Mouse (Mus musculus): ENCODE data around the gene Gm4969.

Gm4969 gene

GRCm38 (mm10) chr7:19136168-19136567 lies 18.0 kb upstream of the Gm4969 start:
- no peak for DNase-seq

- peak; percentile 85 to 90 for DNase-seq
These were observed 13.2 kb upstream of the Gm4969 start for GRCm38 (mm10) chr7:19131324-19131848.

- no peak for DNase-seq
These were observed 12.5 kb upstream of the Gm4969 start for GRCm38 (mm10) chr7:19130657-19131056.

- no peak for DNase-seq
These were observed 11.2 kb upstream of the Gm4969 start for GRCm38 (mm10) chr7:19129396-19129795.

- no peak for DNase-seq
These were observed 9.6 kb upstream of the Gm4969 start for GRCm38 (mm10) chr7:19127744-19128143.

- DNase-seq, result no peak
These were observed 6.5 kb upstream of the Gm4969 start for GRCm38 (mm10) chr7:19124713-19125112.

- DNase-seq, result no peak
These were observed 3.5 kb upstream of the Gm4969 start for GRCm38 (mm10) chr7:19121686-19122085.

GRCm38 (mm10) chr7:19119631-19120429 lies 1.7 kb upstream of the Gm4969 start, which contains the start of gene Fbxo46:
Gene Fbxo46, plus strand, starts transcription at chr7:19119859.
- DNase-seq, result peak; percentile 81 to 86

GRCm38 (mm10) chr7:19119083-19119482 lies 915 bp upstream of the Gm4969 start:
- DNase-seq, result no peak

GRCm38 (mm10) chr7:19109565-19109964 lies 8.6 kb downstream of the Gm4969 start:
- DNase-seq, result no peak

GRCm38 (mm10) chr7:19107436-19107835 lies 10.7 kb downstream of the Gm4969 start:
- no peak for DNase-seq

- DNase-seq, result no peak
These were observed 13.7 kb downstream of the Gm4969 start for GRCm38 (mm10) chr7:19104486-19104885.

GRCm38 (mm10) chr7:19103741-19104140 lies 14.4 kb downstream of the Gm4969 start:
- no peak for DNase-seq

GRCm38 (mm10) chr7:19100290-19100689 lies 17.9 kb downstream of the Gm4969 start:
- no peak for DNase-seq

- DNase-seq, result no peak
These were observed 19.4 kb downstream of the Gm4969 start for GRCm38 (mm10) chr7:19098811-19099210.

- DNase-seq, result no peak
These were observed 20.3 kb downstream of the Gm4969 start for GRCm38 (mm10) chr7:19097863-19098262.

- DNase-seq, result no peak
These were observed 21.0 kb downstream of the Gm4969 start for GRCm38 (mm10) chr7:19097217-19097616.

- DNase-seq, result no peak
These were observed 21.7 kb downstream of the Gm4969 start for GRCm38 (mm10) chr7:19096421-19096976.

- no peak for DNase-seq
These were observed 22.4 kb downstream of the Gm4969 start for GRCm38 (mm10) chr7:19095751-19096110.

- no peak for DNase-seq
These were observed 23.1 kb downstream of the Gm4969 start for GRCm38 (mm10) chr7:19094826-19095750.

- peak; percentile 37 to 53 for DNase-seq
These were observed 23.7 kb downstream of the Gm4969 start, which contains the start of gene Six5 for GRCm38 (mm10) chr7:19094471-19094825. Gene Six5, plus strand, starts transcription at chr7:19094594.

- peak; percentile 79 for DNase-seq
These were observed 24.4 kb downstream of the Gm4969 start for GRCm38 (mm10) chr7:19093537-19094385.
